In genomic region chr7:101092618-101093017, GRCm38 (mm10) we compare ENCODE assay signal across 8 mouse cellular contexts. TPM values are rescaled to one million over a fixed set of nuclear protein-coding genes. Genes with fewer than 3 reads are reported as not detected.
DNase-seq lines count a peak whose midpoint lies in the region; ATAC-seq and TF ChIP-seq lines count a peak whose summit lies in the region.

Gene Fchsd2 (plus strand): TSS chr7:101092863.

- no peak for ATAC-seq in activated CD4-positive, CD25-positive, alpha-beta regulatory T cell, adult 4 months
- ATAC-seq in forebrain, embryonic 11.5 days (replicated peaks; ENCODE audit: low FRiP score): no peak
- ATAC-seq in hindbrain, embryonic 12.5 days (ENCODE audit: low FRiP score): no peak
- no peak for ATAC-seq in midbrain, postnatal 0 days (ENCODE audit: low FRiP score)

- no peak within 1 kb of the TSS for H3K4me3 ChIP-seq in gastrocnemius, adult 2 months
- H3K4me3 ChIP-seq in forebrain, embryonic 11.5 days (ENCODE audit: low read depth, low read length): no peak within 1 kb of the TSS
- no peak within 1 kb of the TSS for H3K4me3 ChIP-seq in hindbrain, embryonic 12.5 days
- no peak within 1 kb of the TSS for H3K4me3 ChIP-seq in limb, embryonic 10.5 days
- no peak within 1 kb of the TSS for H3K4me3 ChIP-seq in midbrain, postnatal 0 days (ENCODE audit: low read depth, low read length)

- H3K4me2 ChIP-seq in forebrain, embryonic 11.5 days (ENCODE audit: low read depth, low read length, severe bottlenecking): no peak within 1 kb of the TSS
- H3K4me2 ChIP-seq in hindbrain, embryonic 12.5 days (replicated peaks): no peak within 1 kb of the TSS
- H3K4me2 ChIP-seq in midbrain, postnatal 0 days (ENCODE audit: low read depth, low read length, poor library complexity, severe bottlenecking): no peak within 1 kb of the TSS

- peak; percentile 43 for DNase-seq in gastrocnemius, adult 2 months
- DNase-seq in gastrocnemius, adult 18-20 months (ENCODE audit: low spot score): no peak
- DNase-seq in forebrain, embryonic 11.5 days (ENCODE audit: low spot score): no peak
- DNase-seq in limb, embryonic 10.5 days (ENCODE audit: low spot score): no peak
- no peak for DNase-seq in midbrain, postnatal 0 days (ENCODE audit: low spot score)
- no peak for DNase-seq in Muller cell, postnatal 12 days (ENCODE audit: inconsistent ontology term)

- intact Hi-C loops in gastrocnemius, adult 2 months (cut with DNase I): no loop called here

- H3K9ac ChIP-seq in forebrain, embryonic 11.5 days (ENCODE audit: low read length): no peak within 1 kb of the TSS
- no peak within 1 kb of the TSS for H3K9ac ChIP-seq in hindbrain, embryonic 12.5 days
- no peak within 1 kb of the TSS for H3K9ac ChIP-seq in midbrain, postnatal 0 days (replicated peaks; ENCODE audit: low read length, poor library complexity, severe bottlenecking)

- H3K36me3 ChIP-seq in forebrain, embryonic 11.5 days (ENCODE audit: control insufficient read depth, insufficient read depth, low read length): no peaks in the 10 kb centered on the region
- no peaks in the 10 kb centered on the region for H3K36me3 ChIP-seq in hindbrain, embryonic 12.5 days
- no peaks in the 10 kb centered on the region for H3K36me3 ChIP-seq in limb, embryonic 10.5 days
- no peaks in the 10 kb centered on the region for H3K36me3 ChIP-seq in midbrain, postnatal 0 days (ENCODE audit: insufficient read depth, low read length)

- H3K9me3 ChIP-seq in forebrain, embryonic 11.5 days (ENCODE audit: control insufficient read depth, low read length): no peaks in the 10 kb centered on the region
- H3K9me3 ChIP-seq in hindbrain, embryonic 12.5 days (replicated peaks): no peaks in the 10 kb centered on the region
- no peaks in the 10 kb centered on the region for H3K9me3 ChIP-seq in limb, embryonic 10.5 days (replicated peaks)
- no peaks in the 10 kb centered on the region for H3K9me3 ChIP-seq in midbrain, postnatal 0 days (ENCODE audit: low read length)

- TF ChIP-seq CTCF in gastrocnemius, adult 2 months (IDR thresholded peaks at IDR 0.05): no peak
- TF ChIP-seq CTCF in midbrain, postnatal 0 days (IDR thresholded peaks at IDR 0.05): no peak

- H3K4me1 ChIP-seq in forebrain, embryonic 11.5 days (replicated peaks; ENCODE audit: control insufficient read depth, insufficient read depth, low read length): no peaks in the 10 kb centered on the region
- no peaks in the 10 kb centered on the region for H3K4me1 ChIP-seq in hindbrain, embryonic 12.5 days
- peaks cover 15% of the 10 kb centered on the region; the same call in 1 of the 2 replicates for H3K4me1 ChIP-seq in limb, embryonic 10.5 days
- H3K4me1 ChIP-seq in midbrain, postnatal 0 days (ENCODE audit: insufficient read depth, low read length): no peaks in the 10 kb centered on the region

- H3K27me3 ChIP-seq in forebrain, embryonic 11.5 days (ENCODE audit: control insufficient read depth, insufficient read depth, low read length): no peaks in the 10 kb centered on the region
- H3K27me3 ChIP-seq in hindbrain, embryonic 12.5 days: no peaks in the 10 kb centered on the region
- H3K27me3 ChIP-seq in limb, embryonic 10.5 days (ENCODE audit: low read depth, poor library complexity, severe bottlenecking): no peaks in the 10 kb centered on the region
- H3K27me3 ChIP-seq in midbrain, postnatal 0 days (ENCODE audit: insufficient read depth, low read length): no peaks in the 10 kb centered on the region

- peak within 1 kb of the TSS; percentile 56 for H3K27ac ChIP-seq in gastrocnemius, adult 2 months
- H3K27ac ChIP-seq in forebrain, embryonic 11.5 days (ENCODE audit: low read depth, low read length): no peak within 1 kb of the TSS
- H3K27ac ChIP-seq in hindbrain, embryonic 12.5 days: no peak within 1 kb of the TSS
- H3K27ac ChIP-seq in limb, embryonic 10.5 days: peak within 1 kb of the TSS; percentile 10; the same call in 1 of the 2 replicates
- no peak within 1 kb of the TSS for H3K27ac ChIP-seq in midbrain, postnatal 0 days (ENCODE audit: low read depth, low read length)

- WGBS in forebrain, embryonic 11.5 days: 77% methylated on average over 7 of the region's 7 CpGs
- 81% methylated on average over 7 of the region's 7 CpGs for WGBS in hindbrain, embryonic 12.5 days
- 75% methylated on average over 7 of the region's 7 CpGs for WGBS in limb, embryonic 10.5 days
- 82% methylated on average over 7 of the region's 7 CpGs for WGBS in midbrain, postnatal 0 days

RNA-seq across cellular contexts. Expression of gene Fchsd2, which starts in this region (rescaled TPM):
- total RNA-seq in gastrocnemius, adult 2 months (2021): 1 to 10 TPM; 3.7 to 7.1 TPM
- total RNA-seq in gastrocnemius, adult 18-20 months (2021): 1 to 10 TPM; 5.2 to 6.3 TPM
- polyA plus RNA-seq in activated CD4-positive, CD25-positive, alpha-beta regulatory T cell, adult 4 months (2017; shearing (Covaris generic)): 10 to 100 TPM; 31.3 to 40.6 TPM
- polyA plus RNA-seq in forebrain, embryonic 11.5 days (2014; fragmentation: Nextera tagmentation; extraction: Ambion mirVana): 31.0 and 33.2 TPM in 2 replicates
- polyA plus RNA-seq in hindbrain, embryonic 12.5 days (2016; fragmentation: Nextera tagmentation; extraction: Ambion mirVana): 40.0 and 40.5 TPM in 2 replicates
- 16.1 and 21.5 TPM in 2 replicates for polyA plus RNA-seq in limb, embryonic 10.5 days (2016; fragmentation: Nextera tagmentation; extraction: Ambion mirVana)
- 55.7 and 67.7 TPM in 2 replicates for total RNA-seq in midbrain, postnatal 0 days (2014; rRNA removed)
- polyA plus RNA-seq in midbrain, postnatal 0 days (2015; fragmentation: Nextera tagmentation; extraction: Ambion mirVana): 34.3 and 39.2 TPM in 2 replicates

Comparison
In these comparisons a context has a peak if more than half of its experiments do, and no peak if none do; other contexts are left out.
1. H3K27ac ChIP-seq: peak in gastrocnemius, adult 2 months (single experiment) and limb, embryonic 10.5 days (single experiment); none in forebrain, embryonic 11.5 days (single experiment), hindbrain, embryonic 12.5 days (single experiment) and midbrain, postnatal 0 days (single experiment).